Mouse (Mus musculus) spleen, adult 2 months (tissue): ENCODE data around the gene Cyp27b1.

ENCODE experiments used
- CTCF ChIP-seq: fragments of 200-500 bp; IDR thresholded peaks from 2 replicates; pipeline ENCODE4 v1.5.1; 2011; ENCODE audit warnings: mild to moderate bottlenecking, inconsistent platforms; ENCODE audit not compliant: insufficient read depth, insufficient read length, insufficient replicate concordance; ENCODE audit errors: extremely low read depth
- POLR2A ChIP-seq: fragments of 200-500 bp; IDR thresholded peaks from 2 replicates; pipeline ENCODE4 v1.6.1; 2011; ENCODE audit warnings: low read depth, low read length, inconsistent platforms

GRCm38 (mm10) chr10:127091507-127092396 is 43.7 kb downstream of the Cyp27b1 start:
- TF ChIP-seq CTCF = no peak
- TF ChIP-seq POLR2A = no peak
